9 mouse cellular contexts compared by ENCODE assay signal in the genomic region with DNA sequence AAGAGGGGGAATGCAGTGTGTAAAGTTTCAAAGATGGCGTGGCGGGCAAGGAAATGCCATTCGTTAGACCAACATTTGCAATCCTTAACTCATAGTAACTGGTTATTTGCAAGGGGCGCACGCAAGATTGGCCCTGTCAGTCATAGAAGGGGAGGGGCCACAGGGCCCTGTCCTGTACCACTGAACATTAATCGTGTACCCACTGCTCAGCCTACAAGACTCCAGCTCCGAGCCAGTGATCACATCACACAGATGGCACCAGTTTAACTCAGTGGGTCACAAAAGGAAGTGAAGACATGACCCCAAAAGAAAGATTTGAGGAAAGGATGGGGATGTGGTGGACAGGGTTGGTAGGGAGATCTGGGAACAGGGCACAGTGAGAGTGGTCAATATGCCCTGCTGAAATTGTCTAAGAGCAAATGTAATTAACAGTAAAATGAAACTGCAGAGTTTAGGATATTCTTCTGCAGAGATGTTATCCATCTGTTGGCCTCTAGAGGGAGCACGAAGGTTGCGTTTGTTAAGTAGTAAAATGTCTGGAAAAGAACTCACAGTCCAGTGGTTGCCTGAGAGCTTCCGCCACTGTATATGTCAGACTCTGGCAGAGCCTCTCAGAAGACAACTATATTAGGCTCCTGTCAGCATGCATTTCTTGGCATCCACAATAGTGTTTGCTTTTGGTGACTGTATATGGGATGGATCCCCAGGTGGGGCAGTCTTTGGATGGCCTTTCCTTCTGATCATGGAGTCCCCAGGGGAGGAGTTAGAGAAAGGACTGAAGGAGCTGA. TPM values are rescaled to one million over a fixed set of nuclear protein-coding genes. Genes with fewer than 3 reads are reported as not detected.
DNase-seq lines count a peak whose midpoint lies in the region; ATAC-seq and TF ChIP-seq lines count a peak whose summit lies in the region.
"Had no signal": no experiment of that assay in that cellular context is flagged by ENCODE, and none has a peak within 500 bp of the region (broad histone marks: within the 10 kb centered on the region; RNA-seq: fewer than 3 reads in every experiment).

No protein-coding gene starts in this region.

- H3K4me3 ChIP-seq in embryonic facial prominence, embryonic 15.5 days (replicated peaks), result no peak overlapping the region
- H3K4me3 ChIP-seq in hindbrain, embryonic 14.5 days (replicated peaks; ENCODE audit: low read length), result no peak overlapping the region
- no peak overlapping the region for H3K4me3 ChIP-seq in limb, embryonic 13.5 days
- H3K4me3 ChIP-seq: heart, embryonic 15.5 days had no signal

- no peaks in the 10 kb centered on the region for H3K9me3 ChIP-seq in embryonic facial prominence, embryonic 15.5 days (replicated peaks)
- H3K9me3 ChIP-seq in hindbrain, embryonic 14.5 days (ENCODE audit: control insufficient read depth, low read length), result no peaks in the 10 kb centered on the region
- no peaks in the 10 kb centered on the region for H3K9me3 ChIP-seq in limb, embryonic 13.5 days
- H3K9me3 ChIP-seq: heart, embryonic 15.5 days had no signal

- peaks cover 15% of the 10 kb centered on the region for H3K4me1 ChIP-seq in embryonic facial prominence, embryonic 15.5 days
- H3K4me1 ChIP-seq in hindbrain, embryonic 14.5 days (replicated peaks; ENCODE audit: control insufficient read depth, insufficient read depth, low read length), result 0 out of 2 replicates have a peak, but pooled peaks cover 4% of the 10 kb centered on the region
- H3K4me1 ChIP-seq in limb, embryonic 13.5 days, result peaks cover 25% of the 10 kb centered on the region

- H3K4me2 ChIP-seq in embryonic facial prominence, embryonic 15.5 days (replicated peaks), result no peak overlapping the region
- no peak overlapping the region for H3K4me2 ChIP-seq in hindbrain, embryonic 14.5 days (replicated peaks)
- no peak overlapping the region for H3K4me2 ChIP-seq in limb, embryonic 13.5 days (replicated peaks)
- H3K4me2 ChIP-seq: heart, embryonic 15.5 days had no signal

- 0 out of 2 replicates have a peak overlapping the region, but pooled peaks have one; percentile 12 for H3K27ac ChIP-seq in embryonic facial prominence, embryonic 15.5 days (replicated peaks)
- H3K27ac ChIP-seq in hindbrain, embryonic 14.5 days, result no peak overlapping the region
- H3K27ac ChIP-seq in limb, embryonic 13.5 days, result no peak overlapping the region
- H3K27ac ChIP-seq: heart, embryonic 15.5 days had no signal

- H3K9ac ChIP-seq in embryonic facial prominence, embryonic 15.5 days, result no peak overlapping the region
- H3K9ac ChIP-seq in hindbrain, embryonic 14.5 days, result no peak overlapping the region
- H3K9ac ChIP-seq in limb, embryonic 13.5 days, result no peak overlapping the region
- H3K9ac ChIP-seq: heart, embryonic 15.5 days had no signal

- ATAC-seq in embryonic facial prominence, embryonic 15.5 days (ENCODE audit: insufficient number of reproducible peaks, low FRiP score, low TSS enrichment, low read depth), result 0 out of 2 replicates have a peak, but pooled peaks have one; percentile 46
- peak; percentile 81; the same call in 1 of the 2 replicates for ATAC-seq in hindbrain, embryonic 14.5 days (ENCODE audit: low FRiP score)
- 0 out of 2 replicates have a peak, but pooled peaks have one; percentile 44 for ATAC-seq in limb, embryonic 13.5 days (ENCODE audit: low FRiP score, low read depth)

- DNase-seq in testis, postnatal 10 days (ENCODE audit: low spot score), result peak; percentile 56
- no peak for DNase-seq in testis, postnatal 14 days (ENCODE audit: low spot score)
- peak; percentile 88 for DNase-seq in brain, embryonic 14.5 days (ENCODE audit: low read depth)
- DNase-seq in hindbrain, embryonic 14.5 days (ENCODE audit: low spot score), result peak; percentile 86
- peak; percentile 76 for DNase-seq in naive thymus-derived CD4-positive, alpha-beta T cell, adult 2 months (ENCODE audit: low read depth)
- no peak for DNase-seq in right cerebral cortex, postnatal 25 days

- no peaks in the 10 kb centered on the region for H3K36me3 ChIP-seq in embryonic facial prominence, embryonic 15.5 days
- no peaks in the 10 kb centered on the region for H3K36me3 ChIP-seq in hindbrain, embryonic 14.5 days (replicated peaks; ENCODE audit: control insufficient read depth, insufficient read depth)
- no peaks in the 10 kb centered on the region for H3K36me3 ChIP-seq in limb, embryonic 13.5 days
- H3K36me3 ChIP-seq: heart, embryonic 15.5 days had no signal

- no peak for TF ChIP-seq POLR2A in brain, embryonic 14.5 days (IDR thresholded peaks at IDR 0.05; ENCODE audit: borderline replicate concordance, extremely low read depth, insufficient read depth, insufficient read length, poor library complexity, severe bottlenecking)

- WGBS in embryonic facial prominence, embryonic 15.5 days, result 55% methylated on average over 10 of the region's 10 CpGs
- WGBS in hindbrain, embryonic 14.5 days, result 60% methylated on average over 10 of the region's 10 CpGs
- 54% methylated on average over 10 of the region's 10 CpGs for WGBS in limb, embryonic 13.5 days

- peak; percentile 60; the same call in 1 of the 2 replicates for TF ChIP-seq CTCF in brain, embryonic 14.5 days (IDR thresholded peaks at IDR 0.05; ENCODE audit: borderline replicate concordance, extremely low read depth, insufficient read depth, insufficient read length)

- no peaks in the 10 kb centered on the region for H3K27me3 ChIP-seq in embryonic facial prominence, embryonic 15.5 days
- H3K27me3 ChIP-seq in hindbrain, embryonic 14.5 days (ENCODE audit: control insufficient read depth, insufficient read depth, low read length), result no peaks in the 10 kb centered on the region
- H3K27me3 ChIP-seq in limb, embryonic 13.5 days, result no peaks in the 10 kb centered on the region
- H3K27me3 ChIP-seq: heart, embryonic 15.5 days had no signal

RNA-seq across cellular contexts. Expression of gene Tmx1, which starts 41.8 kb away (rescaled TPM):
- polyA plus RNA-seq in brain, embryonic 14.5 days (2012; rRNA removed), result 46.3 and 54.3 TPM in 2 replicates
- 99.4 and 102 TPM in 2 replicates for polyA plus RNA-seq in embryonic facial prominence, embryonic 15.5 days (2015; fragmentation: Nextera tagmentation; extraction: Ambion mirVana)
- 108 and 117 TPM in 2 replicates for polyA plus RNA-seq in hindbrain, embryonic 14.5 days (2014; fragmentation: Nextera tagmentation; extraction: Ambion mirVana)
- polyA plus RNA-seq in limb, embryonic 13.5 days (2015; fragmentation: Nextera tagmentation; extraction: Ambion mirVana), result 99.9 and 105 TPM in 2 replicates

Comparison
In these comparisons a context has a peak if more than half of its experiments do, and no peak if none do; other contexts are left out.
1. DNase-seq: peak in testis, postnatal 10 days (single experiment), brain, embryonic 14.5 days (single experiment), hindbrain, embryonic 14.5 days (single experiment) and naive thymus-derived CD4-positive, alpha-beta T cell, adult 2 months (single experiment); none in testis, postnatal 14 days (single experiment) and right cerebral cortex, postnatal 25 days (single experiment).
2. Peak in every context shown above with its lines, with median percentiles within 50 percentile points of each other: ATAC-seq.